Mouse (Mus musculus) spleen, postnatal 14 days (tissue): Measurements from ENCODE around the gene Rgs12.

ENCODE experiments used
- DNase-seq, 2 experiments: peaks; one replicate each; pipeline ENCODE4 v3.0.0; 2021 to 2022; ENCODE audit warnings: low spot score in 2 of 2

Gene Rgs12

GRCm38 (mm10) chr5:34931516-34932457 lies 17.5 kb upstream of the Rgs12 start:
- no peak for DNase-seq

GRCm38 (mm10) chr5:34932458-34932806 lies 16.8 kb upstream of the Rgs12 start:
- no peak for DNase-seq

GRCm38 (mm10) chr5:34933461-34933860 lies 15.8 kb upstream of the Rgs12 start:
- DNase-seq: no peak

- DNase-seq: no peak
These were observed 7.4 kb upstream of the Rgs12 start for GRCm38 (mm10) chr5:34941710-34942470.

- no peak for DNase-seq
These were observed 5.8 kb upstream of the Rgs12 start for GRCm38 (mm10) chr5:34943428-34943827.

- DNase-seq: no peak
These were observed 545 bp downstream of the Rgs12 start for GRCm38 (mm10) chr5:34949769-34950211.

GRCm38 (mm10) chr5:34950486-34951160 lies 1.4 kb downstream of the Rgs12 start:
- no peak for DNase-seq

GRCm38 (mm10) chr5:34951161-34951834 lies 2.1 kb downstream of the Rgs12 start:
- DNase-seq: no peak

- DNase-seq: no peak
These were observed 5.3 kb downstream of the Rgs12 start for GRCm38 (mm10) chr5:34954508-34954907.

GRCm38 (mm10) chr5:34955630-34956029 lies 6.4 kb downstream of the Rgs12 start:
- no peak for DNase-seq

- DNase-seq: no peak
These were observed 6.9 kb downstream of the Rgs12 start for GRCm38 (mm10) chr5:34956151-34956550.

GRCm38 (mm10) chr5:34957015-34957414 lies 7.8 kb downstream of the Rgs12 start:
- DNase-seq: no peak

GRCm38 (mm10) chr5:34960021-34960420 lies 10.8 kb downstream of the Rgs12 start:
- no peak for DNase-seq

- no peak for DNase-seq
These were observed 16.3 kb downstream of the Rgs12 start for GRCm38 (mm10) chr5:34965531-34965930.

- DNase-seq: no peak
These were observed 19.1 kb downstream of the Rgs12 start for GRCm38 (mm10) chr5:34968386-34968785.

- no peak for DNase-seq
These were observed 23.2 kb downstream of the Rgs12 start for GRCm38 (mm10) chr5:34972471-34972870.

- no peak for DNase-seq
These were observed 24.5 kb downstream of the Rgs12 start for GRCm38 (mm10) chr5:34973560-34974317.

- no peak for DNase-seq
These were observed 25.7 kb downstream of the Rgs12 start for GRCm38 (mm10) chr5:34974773-34975443.

GRCm38 (mm10) chr5:34976540-34977292 lies 27.5 kb downstream of the Rgs12 start:
- DNase-seq: no peak

- no peak for DNase-seq
These were observed 30.9 kb downstream of the Rgs12 start for GRCm38 (mm10) chr5:34980099-34980498.
